ENCODE assay signal across 19 mouse cellular contexts in the genomic region with DNA sequence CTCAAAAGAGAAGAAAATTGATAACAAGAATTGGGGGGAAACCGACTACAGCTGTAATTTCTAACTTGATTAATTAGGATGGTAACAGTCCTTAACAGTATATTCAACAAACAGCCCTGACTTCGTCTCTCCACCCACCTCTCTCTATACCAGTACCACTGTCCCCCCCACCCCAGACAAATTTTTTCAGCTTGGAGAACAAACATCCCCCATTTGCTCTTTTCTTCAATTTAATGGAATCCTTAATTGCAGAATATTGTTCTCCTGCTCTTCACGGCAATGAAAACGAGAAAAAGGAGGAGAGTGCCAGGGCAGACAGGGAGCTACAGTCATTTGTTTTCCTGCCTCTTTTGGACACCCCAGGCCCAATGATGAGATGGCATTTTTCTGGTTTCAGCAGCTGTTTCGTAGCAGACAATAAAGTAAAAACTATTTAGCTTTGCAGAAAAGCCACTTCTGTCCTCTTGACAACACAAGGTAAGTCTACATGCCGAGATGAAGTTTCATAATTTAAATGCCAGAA.
DNase-seq lines count a peak whose midpoint lies in the region; ATAC-seq and TF ChIP-seq lines count a peak whose summit lies in the region.
"Had no signal": no experiment of that assay in that cellular context is flagged by ENCODE, and none has a peak within 500 bp of the region (broad histone marks: within the 10 kb centered on the region; RNA-seq: fewer than 3 reads in every experiment).

No protein-coding gene starts in this region.

- H3K27me3 ChIP-seq in forebrain, embryonic 13.5 days: no peaks in the 10 kb centered on the region
- H3K27me3 ChIP-seq in forebrain, postnatal 0 days (ENCODE audit: insufficient read depth, low read length): no peaks in the 10 kb centered on the region
- H3K27me3 ChIP-seq: embryonic facial prominence, embryonic 12.5 days; heart, embryonic 15.5 days; hindbrain, embryonic 13.5 days had no signal

- TF ChIP-seq CTCF in layer of hippocampus, adult 2 months (conservative IDR thresholded peaks at IDR 0.05): no peak
- TF ChIP-seq CTCF in forebrain, postnatal 0 days (IDR thresholded peaks at IDR 0.05; ENCODE audit: low read depth): no peak

- H3K4me2 ChIP-seq in forebrain, embryonic 13.5 days: peak overlapping the region; percentile 11; the same call in 1 of the 2 replicates
- 0 out of 2 replicates have a peak overlapping the region, but pooled peaks have one; percentile 8 for H3K4me2 ChIP-seq in forebrain, postnatal 0 days (ENCODE audit: low read depth)
- H3K4me2 ChIP-seq: embryonic facial prominence, embryonic 12.5 days; heart, embryonic 11.5 days; heart, embryonic 15.5 days; hindbrain, embryonic 13.5 days had no signal

- no peak for DNase-seq in layer of hippocampus, adult 2 months (ENCODE audit: low spot score in 2 of 2)
- no peak for DNase-seq in layer of hippocampus, adult 18-20 months (ENCODE audit: low spot score in 2 of 2)
- peak; percentile 9 for DNase-seq in forebrain, postnatal 0 days
- DNase-seq in frontal cortex, postnatal 10 days (ENCODE audit: low spot score in 2 of 2): no peak
- no peak for DNase-seq in retina, postnatal 1 day
- DNase-seq: adrenal gland, postnatal 14 days; cerebellum, adult 2 months; cerebellum, postnatal 10 days; gastrocnemius, postnatal 14 days; heart, adult 2 months; heart, postnatal 14 days; kidney, adult 2 months had no signal

- H3K36me3 ChIP-seq in forebrain, embryonic 13.5 days (ENCODE audit: poor library complexity, severe bottlenecking): no peaks in the 10 kb centered on the region
- no peaks in the 10 kb centered on the region for H3K36me3 ChIP-seq in forebrain, postnatal 0 days (ENCODE audit: insufficient read depth)
- H3K36me3 ChIP-seq: embryonic facial prominence, embryonic 12.5 days; heart, embryonic 15.5 days; hindbrain, embryonic 13.5 days had no signal

- 31% methylated on average over 6 of the region's 6 CpGs for WGBS in forebrain, embryonic 13.5 days
- 44% methylated on average over 6 of the region's 6 CpGs for WGBS in forebrain, postnatal 0 days

- H3K9me3 ChIP-seq in forebrain, embryonic 13.5 days (replicated peaks): no peaks in the 10 kb centered on the region
- H3K9me3 ChIP-seq in forebrain, postnatal 0 days (ENCODE audit: low read length): no peaks in the 10 kb centered on the region
- H3K9me3 ChIP-seq: embryonic facial prominence, embryonic 12.5 days; G1E; heart, embryonic 15.5 days; hindbrain, embryonic 13.5 days had no signal

- H3K27ac ChIP-seq in layer of hippocampus, adult 2 months: peak overlapping the region; percentile 62; the same call in 1 of the 2 replicates
- peak overlapping the region; percentile 16; the same call in 1 of the 2 replicates for H3K27ac ChIP-seq in forebrain, embryonic 13.5 days
- no peak overlapping the region for H3K27ac ChIP-seq in forebrain, postnatal 0 days (ENCODE audit: low read depth, low read length)
- H3K27ac ChIP-seq: embryonic facial prominence, embryonic 12.5 days; heart, adult 2 months; heart, embryonic 15.5 days; hindbrain, embryonic 13.5 days had no signal

- peak; percentile 87 for ATAC-seq in forebrain, embryonic 13.5 days
- ATAC-seq in forebrain, postnatal 0 days: peak; percentile 75
- ATAC-seq: intestine, embryonic 16.5 days had no signal

- H3K9ac ChIP-seq in forebrain, embryonic 13.5 days: no peak overlapping the region
- no peak overlapping the region for H3K9ac ChIP-seq in forebrain, postnatal 0 days
- H3K9ac ChIP-seq: embryonic facial prominence, embryonic 12.5 days; heart, embryonic 15.5 days; hindbrain, embryonic 13.5 days had no signal

- peak overlapping the region; percentile 22; the same call in 1 of the 2 replicates for H3K4me3 ChIP-seq in layer of hippocampus, adult 2 months
- no peak overlapping the region for H3K4me3 ChIP-seq in forebrain, embryonic 13.5 days
- H3K4me3 ChIP-seq in forebrain, postnatal 0 days (ENCODE audit: low read depth, low read length): no peak overlapping the region
- H3K4me3 ChIP-seq: embryonic facial prominence, embryonic 12.5 days; heart, adult 2 months; heart, embryonic 15.5 days; hindbrain, embryonic 13.5 days had no signal

- peaks cover 10% of the 10 kb centered on the region for H3K4me1 ChIP-seq in forebrain, embryonic 13.5 days
- H3K4me1 ChIP-seq in forebrain, postnatal 0 days (ENCODE audit: insufficient read depth): no peaks in the 10 kb centered on the region
- H3K4me1 ChIP-seq: embryonic facial prominence, embryonic 12.5 days; heart, embryonic 15.5 days; hindbrain, embryonic 13.5 days had no signal
